Mouse (Mus musculus) lung, postnatal 0 days (tissue): ENCODE data around the gene Ptprg. TPM values are rescaled to one million over a fixed set of nuclear protein-coding genes. Genes with fewer than 3 reads are reported as not detected.

ENCODE experiments used
- ATAC-seq: fragments of 200-750 bp; cut with Nextera tagmentation; 2 replicates; pipeline ENCODE4 v1.8.0; 2017; ENCODE audit warnings: moderate library complexity
- DNase-seq: peaks from one replicate; pipeline ENCODE4 v3.0.0-alpha.2; 2016; ENCODE audit warnings: low spot score
- H3K27ac ChIP-seq: fragments of 300-500 bp; sonication (generic); 2 replicates; pipeline ENCODE4 v1.5.1; 2014; ENCODE audit warnings: antibody characterized with exemption, mild to moderate bottlenecking, low read length, mixed read lengths
- H3K27me3 ChIP-seq: fragments of 300-500 bp; sonication (generic); replicated peaks from 2 replicates; pipeline ENCODE4 v1.6.1; 2014; ENCODE audit warnings: low read length, mixed read lengths; ENCODE audit not compliant: insufficient read depth
- H3K36me3 ChIP-seq: fragments of 300-500 bp; sonication (generic); 2 replicates; pipeline ENCODE4 v1.6.1; 2014; ENCODE audit warnings: low read length, mixed read lengths; ENCODE audit not compliant: insufficient read depth
- H3K4me1 ChIP-seq: fragments of 300-500 bp; sonication (generic); 2 replicates; pipeline ENCODE4 v1.6.1; 2014; ENCODE audit warnings: antibody characterized with exemption, low read depth, low read length, mixed read lengths; ENCODE audit not compliant: insufficient read depth
- H3K4me2 ChIP-seq: fragments of 300-500 bp; sonication (generic); replicated peaks from 2 replicates; pipeline ENCODE4 v1.6.1; 2014; ENCODE audit warnings: low read depth, mild to moderate bottlenecking, low read length, moderate library complexity, mixed read lengths
- H3K4me3 ChIP-seq: fragments of 300-500 bp; sonication (generic); 2 replicates; pipeline ENCODE4 v1.5.1; 2014; ENCODE audit warnings: low read depth, low read length
- H3K9ac ChIP-seq: fragments of 300-500 bp; sonication (generic); replicated peaks from 2 replicates; pipeline ENCODE4 v1.6.1; 2014; ENCODE audit warnings: low read depth, mild to moderate bottlenecking
- H3K9me3 ChIP-seq: fragments of 300-500 bp; sonication (generic); 2 replicates; pipeline ENCODE4 v1.6.1; 2016; ENCODE audit warnings: low read length, mixed read lengths
- CTCF ChIP-seq: IDR thresholded peaks from 2 replicates; pipeline ENCODE4 v1.5.1; 2016; ENCODE audit warnings: antibody characterized with exemption, mild to moderate bottlenecking
- EP300 ChIP-seq: IDR thresholded peaks from 2 replicates; pipeline ENCODE4 v1.6.1; 2016; ENCODE audit warnings: antibody characterized with exemption, mild to moderate bottlenecking, control low read depth
- WGBS: fragments of 180-500 bp; shearing (Covaris S2); extraction: QIAGEN DNeasy Blood & Tissue Kit; methylation state at CpG from one replicate; pipeline ENCODE4 v1.1.7; 2014; 5-methylcytosine and 5-hydroxymethylcytosine counted together
- polyA plus RNA-seq: library from polyadenylated mRNA; unstranded; fragments of >200 nt; fragmentation: Nextera tagmentation; extraction: Ambion mirVana; gene quantifications from 2 replicates; pipeline ENCODE4 v1.2.1, GENCODE M21; 2015

Ptprg gene
- polyA plus RNA-seq, 1 experiment from 2014 or later = 19.4 TPM

DNA sequence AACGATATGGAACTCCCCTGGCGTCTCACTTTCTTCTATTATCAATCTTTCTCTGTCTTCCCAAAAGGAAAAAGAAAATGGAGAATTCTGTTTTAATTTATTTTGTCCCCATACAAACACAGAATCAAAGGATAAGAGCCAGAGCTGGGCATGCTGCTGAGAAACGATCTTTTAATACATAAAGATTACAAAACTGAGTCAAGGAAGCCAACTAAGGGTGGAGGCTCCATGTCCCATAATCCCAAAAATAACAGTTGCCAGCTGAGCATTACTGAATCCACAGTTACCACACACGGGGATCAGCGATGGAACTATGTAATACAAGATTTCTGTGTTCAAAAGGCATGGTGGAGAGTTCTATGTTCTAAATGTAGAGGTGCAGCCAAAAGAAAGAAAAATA, 86.0 kb downstream of the Ptprg start:
- no peak for ATAC-seq
- no peak overlapping the region for H3K9ac ChIP-seq
- H3K4me1 ChIP-seq = no peaks in the 10 kb centered on the region
- H3K4me3 ChIP-seq = no peak overlapping the region
- H3K9me3 ChIP-seq = no peaks in the 10 kb centered on the region
- no peaks in the 10 kb centered on the region for H3K27me3 ChIP-seq
- H3K4me2 ChIP-seq = no peak overlapping the region
- no peak for TF ChIP-seq CTCF
- TF ChIP-seq EP300 = no peak
- no peak overlapping the region for H3K27ac ChIP-seq
- no peaks in the 10 kb centered on the region for H3K36me3 ChIP-seq
- WGBS = 87% methylated on average over 5 of the region's 5 CpGs
- DNase-seq = no peak

DNA sequence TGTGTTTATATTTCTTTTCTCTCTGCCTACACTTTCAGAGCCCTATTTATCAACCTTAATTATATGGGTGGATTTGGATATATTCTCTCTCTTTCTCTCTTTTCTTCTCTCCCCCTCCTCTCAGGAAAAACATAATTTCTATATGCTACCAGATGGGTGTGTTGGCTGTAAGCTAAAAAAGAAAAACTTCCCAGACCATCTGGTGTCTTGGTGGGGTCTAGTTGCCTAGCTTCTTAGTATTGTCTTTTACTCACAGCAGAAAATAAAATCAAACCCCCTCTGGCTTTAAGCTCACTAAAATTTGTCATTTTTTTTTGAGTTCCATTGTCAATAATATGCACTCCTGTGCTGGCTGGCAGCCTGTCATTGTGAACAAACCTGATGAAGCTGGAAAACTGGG, 87.0 kb downstream of the Ptprg start:
- Histone ChIP-seq H3K9me3 (no peaks in the 10 kb centered on the region), H3K36me3 (no peaks in the 10 kb centered on the region), H3K9ac (no peak overlapping the region), H3K4me3 (no peak overlapping the region), H3K4me2 (no peak overlapping the region), H3K27me3 (no peaks in the 10 kb centered on the region), H3K4me1 (no peaks in the 10 kb centered on the region), H3K27ac (no peak overlapping the region)
- DNase-seq (no peak), ATAC-seq (no peak)
- TF ChIP-seq EP300 = no peak
- TF ChIP-seq CTCF = no peak

GRCm38 (mm10) chr14:11640996-11641395, 87.7 kb downstream of the Ptprg start:
- DNase-seq (no peak), ATAC-seq (no peak)
- no peak overlapping the region for H3K4me3 ChIP-seq
- no peak overlapping the region for H3K9ac ChIP-seq
- no peaks in the 10 kb centered on the region for H3K36me3 ChIP-seq
- H3K4me1 ChIP-seq = no peaks in the 10 kb centered on the region
- no peak for TF ChIP-seq CTCF
- TF ChIP-seq EP300 = no peak
- 63% methylated on average over 3 of the region's 3 CpGs for WGBS
- H3K4me2 ChIP-seq = no peak overlapping the region
- H3K27me3 ChIP-seq = no peaks in the 10 kb centered on the region
- no peaks in the 10 kb centered on the region for H3K9me3 ChIP-seq
- H3K27ac ChIP-seq = no peak overlapping the region

- Histone ChIP-seq H3K4me1 (no peaks in the 10 kb centered on the region), H3K9ac (no peak overlapping the region), H3K9me3 (no peaks in the 10 kb centered on the region), H3K36me3 (no peaks in the 10 kb centered on the region), H3K4me3 (no peak overlapping the region), H3K4me2 (no peak overlapping the region), H3K27me3 (no peaks in the 10 kb centered on the region), H3K27ac (no peak overlapping the region)
- WGBS = 89% methylated on average over 1 of the region's 1 CpGs
- no peak for DNase-seq
- ATAC-seq = no peak
- TF ChIP-seq CTCF (peak; percentile 23), EP300 (no peak)
Measured at GRCm38 (mm10) chr14:11642977-11643376, 89.6 kb downstream of the Ptprg start.

- no peak overlapping the region for H3K4me3 ChIP-seq
Measured at GRCm38 (mm10) chr14:11657374-11657773, 104.0 kb downstream of the Ptprg start.

DNA sequence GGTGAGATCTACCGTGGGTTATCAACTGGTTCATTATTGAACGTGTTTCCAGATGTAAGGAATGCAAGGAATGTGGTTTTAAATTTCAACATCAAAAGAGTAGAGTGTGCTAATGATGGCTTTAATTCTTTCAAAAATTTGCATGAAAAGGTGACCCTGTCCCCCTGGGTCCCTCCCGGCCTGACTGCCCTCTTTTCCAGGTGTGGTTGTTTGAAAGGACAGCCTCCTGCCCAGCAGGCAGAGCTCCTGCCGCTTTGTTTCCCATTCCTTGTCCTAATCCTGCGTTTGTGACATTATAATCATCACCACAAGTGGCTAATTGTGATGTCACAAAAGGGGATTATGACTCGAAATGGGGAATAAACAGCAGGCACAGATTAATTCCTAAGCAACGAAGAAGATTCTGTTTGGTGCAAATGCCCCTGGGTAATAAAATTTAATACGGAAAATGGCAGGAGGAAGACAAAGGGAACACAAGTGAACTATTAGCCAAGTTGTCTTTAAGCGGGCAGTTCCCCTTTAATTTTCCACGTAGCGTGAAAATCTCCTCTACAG, 110.4 kb downstream of the Ptprg start:
- Histone ChIP-seq H3K27me3 (no peaks in the 10 kb centered on the region), H3K4me2 (no peak overlapping the region), H3K9me3 (no peaks in the 10 kb centered on the region), H3K36me3 (no peaks in the 10 kb centered on the region), H3K27ac (no peak overlapping the region), H3K9ac (no peak overlapping the region), H3K4me3 (no peak overlapping the region), H3K4me1 (no peaks in the 10 kb centered on the region)
- ATAC-seq (no peak), DNase-seq (no peak)
- WGBS = 54% methylated on average over 11 of the region's 11 CpGs
- TF ChIP-seq EP300 = no peak
- TF ChIP-seq CTCF = no peak

More at GRCm38 (mm10) chr14:11657374-11657773, 104.0 kb downstream of the Ptprg start:
- TF ChIP-seq EP300 = no peak
- Histone ChIP-seq H3K36me3 (no peaks in the 10 kb centered on the region), H3K9me3 (no peaks in the 10 kb centered on the region), H3K4me1 (no peaks in the 10 kb centered on the region), H3K9ac (no peak overlapping the region), H3K27me3 (no peaks in the 10 kb centered on the region), H3K27ac (no peak overlapping the region), H3K4me2 (no peak overlapping the region)
- ATAC-seq = no peak
- no peak for DNase-seq
- WGBS = 48% methylated on average over 6 of the region's 6 CpGs

DNA sequence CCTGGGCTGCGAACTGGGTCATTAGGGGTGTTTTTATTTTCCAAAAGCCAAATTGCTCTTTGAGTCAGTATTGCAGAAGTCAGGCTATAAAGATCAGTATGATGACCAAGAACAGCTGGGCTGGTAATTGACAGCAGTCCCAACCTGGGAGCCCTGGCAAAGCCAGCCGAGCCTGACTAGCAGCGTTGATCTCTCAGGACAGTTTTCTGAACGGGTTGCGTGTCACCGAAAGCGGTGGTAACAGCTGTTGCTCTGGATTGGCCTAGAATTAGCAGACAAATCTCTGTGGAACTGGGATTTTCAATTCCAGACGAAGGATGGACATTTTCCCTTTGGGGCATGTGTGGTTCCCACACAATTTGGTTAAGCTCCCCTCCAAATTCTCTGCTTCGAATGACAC, 111.0 kb downstream of the Ptprg start:
- TF ChIP-seq EP300 = no peak
- no peaks in the 10 kb centered on the region for H3K27me3 ChIP-seq
- DNase-seq = no peak

More for the DNA sequence above, 111.0 kb downstream of the Ptprg start:
- 75% methylated on average over 9 of the region's 9 CpGs for WGBS
- no peak overlapping the region for H3K27ac ChIP-seq
- no peaks in the 10 kb centered on the region for H3K36me3 ChIP-seq
- H3K4me3 ChIP-seq = no peak overlapping the region
- H3K9ac ChIP-seq = no peak overlapping the region
- no peaks in the 10 kb centered on the region for H3K4me1 ChIP-seq
- no peak for ATAC-seq
- H3K9me3 ChIP-seq = no peaks in the 10 kb centered on the region
- no peak overlapping the region for H3K4me2 ChIP-seq
